Mouse (Mus musculus) erythroid progenitor cell, adult 5-6 weeks (primary cell): ENCODE measurements around the gene Olfr1371. TPM values are rescaled to one million over a fixed set of nuclear protein-coding genes. Genes with fewer than 3 reads are reported as not detected.
A peak's percentile ranks its signal among the peaks of the same experiment; 100 is the strongest.
"Not testable (repeated sequence)": the region's sequence is repeated elsewhere in the genome, so short reads cannot be mapped to it uniquely, and the experiment has no call there.

Experiments
- ATAC-seq: replicated peaks from 2 replicates; pipeline ENCODE4 v1.8.0; 2016; ENCODE audit warnings: moderate number of reproducible peaks, mild to moderate bottlenecking, moderate TSS enrichment, inconsistent platforms; ENCODE audit not compliant: poor library complexity, low FRiP score, severe bottlenecking
- total RNA-seq, 2 experiments: library from RNA; stranded (forward) in 1 of 2; stranded (reverse) in 1 of 2; fragments of 150-400 nt in 1 of 2; fragments of 186-747, 209-891 nt in 1 of 2; gene quantifications; 2 replicates each; pipeline versions ENCODE4 v1.2.3 to v1.2.4; 2015 to 2017; ENCODE audit warnings: low replicate concordance in 2 of 2

Gene Olfr1371
- total RNA-seq, 2 experiments from 2014 or later: not detected

DNA sequence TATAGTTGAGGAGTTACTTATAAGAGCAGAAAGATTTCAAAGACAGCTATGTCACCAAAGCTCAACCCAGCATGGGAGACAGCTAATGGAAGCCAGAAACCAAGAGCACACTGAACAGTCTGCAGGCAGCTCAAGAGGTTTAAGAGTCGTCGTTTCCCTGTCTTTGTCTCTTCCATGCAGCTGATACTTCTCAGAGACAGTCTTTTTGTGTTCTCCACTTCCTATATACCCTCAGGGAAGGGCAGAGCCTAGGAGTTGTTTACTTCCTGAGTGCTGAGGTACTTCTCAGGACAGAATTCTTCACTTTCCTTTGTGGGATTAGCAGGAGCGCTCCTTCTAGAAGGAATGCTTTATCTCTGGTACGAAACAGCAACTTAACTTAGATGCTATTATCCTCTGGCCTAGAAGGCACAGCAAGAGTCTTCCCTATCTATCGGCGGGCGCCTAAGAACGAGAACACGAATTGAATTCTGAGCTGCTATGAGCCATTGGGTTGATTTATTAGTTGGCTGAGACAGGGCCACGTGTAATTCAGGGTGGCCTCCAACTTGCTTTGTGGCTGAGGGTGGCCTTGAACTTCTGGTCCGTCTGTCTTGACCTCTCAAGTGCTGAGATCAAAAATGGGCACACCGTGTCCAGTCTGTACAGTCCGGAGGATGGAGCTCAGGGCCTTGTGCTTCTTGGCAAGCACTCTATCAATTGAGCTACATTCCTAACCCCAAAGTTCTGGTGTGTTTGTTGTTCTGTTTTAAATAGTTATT is 13.9 kb upstream of the Olfr1371 start:
- ATAC-seq: no peak

DNA sequence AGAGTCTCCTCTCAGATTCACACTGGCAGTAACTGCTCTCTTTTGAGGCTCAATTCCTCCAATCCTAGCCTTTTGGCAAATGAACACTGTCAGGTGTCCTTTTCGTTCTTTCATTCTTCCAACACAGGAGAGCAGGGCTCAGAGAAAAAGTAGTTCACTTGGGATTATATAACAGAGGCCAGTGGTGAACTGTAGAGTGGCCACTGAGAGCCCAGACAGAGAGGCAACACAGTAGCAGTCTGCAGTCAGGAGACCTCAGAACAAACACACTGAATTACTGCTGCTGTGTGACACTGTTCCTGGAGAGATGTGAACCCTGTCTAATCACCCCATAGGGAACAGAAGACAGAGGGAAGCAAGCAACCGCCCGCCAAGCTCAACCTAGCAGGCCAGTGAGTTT is 13.3 kb upstream of the Olfr1371 start:
- ATAC-seq: no peak

DNA sequence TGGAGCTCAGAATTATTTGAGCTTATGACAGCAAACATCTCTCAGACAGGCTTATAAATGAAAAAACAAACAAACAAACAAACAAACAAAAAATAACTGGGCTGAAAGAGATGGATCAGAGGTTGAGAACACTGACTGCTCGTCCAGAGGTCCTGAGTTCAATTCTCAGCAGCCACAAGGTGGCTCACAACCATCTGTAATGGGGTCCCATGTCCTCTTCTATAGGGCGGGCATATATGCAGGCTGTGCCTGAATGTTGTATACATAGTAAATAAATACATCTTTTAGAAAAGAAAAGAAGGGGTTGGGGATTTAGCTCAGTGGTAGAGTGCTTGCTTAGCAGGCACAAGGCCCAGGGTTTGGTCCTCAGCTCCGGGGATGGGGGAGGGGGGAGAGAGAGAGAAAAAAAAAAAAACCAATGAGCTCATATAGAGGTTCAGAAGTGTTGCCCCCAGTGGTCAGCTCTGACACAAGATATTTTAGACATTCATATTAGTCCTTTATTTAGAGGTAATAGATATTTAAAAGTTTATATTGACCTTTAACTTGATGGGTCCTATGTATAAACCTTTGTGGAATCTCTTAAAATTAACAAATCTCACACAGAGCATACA is 12.3 kb upstream of the Olfr1371 start:
- no peak for ATAC-seq

DNA sequence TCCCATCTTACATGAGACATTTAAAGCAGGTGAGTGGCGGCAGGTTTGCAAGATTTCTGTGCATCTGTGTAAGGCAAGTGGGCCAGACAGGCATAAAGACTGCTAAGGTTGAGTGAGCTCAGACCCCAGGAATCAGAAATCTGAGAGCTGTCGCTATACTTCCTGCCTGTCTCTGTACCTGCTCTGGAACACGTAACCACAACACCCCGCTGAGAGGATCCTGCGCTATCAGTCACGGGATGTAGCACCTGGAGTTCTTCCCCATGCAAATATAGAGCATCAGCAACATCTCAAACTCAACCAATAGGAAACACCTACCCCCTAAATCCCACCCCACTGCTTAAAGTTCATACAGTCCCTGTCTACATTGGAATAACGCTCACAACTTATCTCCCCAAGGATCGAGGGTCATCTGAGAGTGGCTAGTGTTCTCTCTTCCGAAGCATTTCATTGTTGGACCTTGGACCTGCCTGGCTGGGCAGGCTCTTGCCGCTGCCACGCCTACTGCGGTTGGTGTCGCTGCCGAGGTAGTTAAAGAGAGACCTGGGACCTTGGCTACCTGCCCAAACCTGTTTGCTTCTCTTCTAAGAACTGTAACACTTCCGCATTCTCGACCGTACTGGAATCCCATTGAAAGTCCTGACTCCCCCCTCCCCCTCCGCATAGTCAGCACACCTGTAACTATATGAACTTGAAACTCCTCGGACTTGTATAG is 10.3 kb upstream of the Olfr1371 start:
- 0 out of 2 replicates have a peak, but pooled peaks have one; percentile 13 for ATAC-seq

DNA sequence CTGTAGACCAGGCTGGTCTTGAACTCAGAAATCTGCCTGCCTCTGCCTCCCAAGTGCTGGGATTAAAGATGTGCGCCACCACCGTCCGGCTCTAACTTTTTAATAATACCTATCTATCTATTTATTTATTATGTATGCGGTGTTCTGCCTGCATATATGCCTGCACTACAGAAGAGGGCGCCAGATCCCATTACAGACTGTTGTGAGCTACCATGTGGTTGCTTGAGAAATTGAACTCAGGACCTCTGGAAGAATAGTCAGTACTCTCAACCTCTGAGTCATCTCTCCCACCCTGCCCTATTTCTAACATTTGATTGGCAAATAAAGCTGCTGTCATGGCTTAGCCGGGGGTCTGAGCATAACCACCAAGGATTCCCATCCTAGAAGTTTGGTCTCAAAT is 9.1 kb upstream of the Olfr1371 start:
- ATAC-seq: no peak

DNA sequence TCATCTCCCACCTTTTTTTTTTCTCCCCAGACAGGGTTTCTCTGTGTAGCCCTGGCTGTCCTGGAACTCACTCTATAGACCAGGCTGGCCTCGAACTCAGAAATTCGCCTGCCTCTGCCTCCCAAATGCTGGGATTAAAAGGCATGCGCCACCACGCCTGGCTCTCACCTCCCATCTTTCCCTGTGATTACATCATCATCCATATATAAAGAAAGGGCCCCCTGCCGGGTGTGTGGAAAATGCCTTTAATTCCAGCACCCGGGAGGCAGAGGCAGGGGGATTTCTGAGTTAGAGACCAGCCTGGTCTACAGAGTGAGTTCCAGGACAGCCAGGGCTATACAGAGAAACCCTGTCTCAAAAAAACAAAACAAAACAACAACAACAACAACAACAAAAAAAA is 8.1 kb upstream of the Olfr1371 start:
- ATAC-seq: not testable (repeated sequence)

DNA sequence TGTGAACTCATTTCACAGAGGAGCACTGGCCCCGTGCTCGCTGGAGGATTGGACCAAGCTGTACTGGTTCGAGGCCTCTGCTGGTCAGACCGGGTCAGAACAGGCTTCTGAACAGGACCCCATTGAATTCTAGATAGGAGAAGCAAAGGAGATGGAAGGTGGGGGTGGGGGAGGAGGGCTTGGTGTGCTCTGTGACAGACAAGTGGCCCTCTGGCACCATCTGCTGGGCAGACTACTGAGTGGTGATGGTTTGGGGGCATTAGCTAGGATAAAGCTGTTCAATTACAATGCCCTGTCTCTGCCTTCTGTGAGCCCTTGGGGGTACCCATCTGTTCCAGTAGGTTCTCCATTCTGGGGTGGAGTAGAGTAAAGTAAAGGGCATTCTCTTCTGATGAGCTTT is 6.5 kb upstream of the Olfr1371 start:
- 0 out of 2 replicates have a peak, but pooled peaks have one; percentile 14 for ATAC-seq

DNA sequence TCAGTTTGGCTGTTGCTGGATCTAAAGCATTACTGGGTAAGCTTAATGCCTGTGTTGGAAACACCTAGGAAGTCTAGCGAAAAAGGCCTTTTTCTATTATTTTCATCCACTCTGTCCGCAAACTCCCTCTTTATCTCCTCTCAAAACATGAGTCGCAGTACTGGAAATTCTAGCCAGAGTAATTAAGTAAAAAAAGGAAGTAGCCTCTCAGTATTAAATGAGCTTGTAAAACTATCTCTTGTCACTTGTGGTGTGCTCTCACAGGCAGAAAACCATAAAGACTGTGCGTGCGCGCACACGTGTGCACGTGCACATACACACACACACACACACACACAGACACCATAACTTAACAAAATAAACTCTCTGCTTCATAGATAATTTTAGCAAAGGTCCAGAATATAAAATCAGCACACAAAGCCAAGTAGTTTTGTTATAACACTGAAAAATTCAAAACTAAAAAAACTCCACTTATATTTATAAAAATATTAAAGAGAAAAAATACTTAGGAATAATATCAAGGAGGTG is 17.2 kb downstream of the Olfr1371 start:
- not testable (repeated sequence) for ATAC-seq

DNA sequence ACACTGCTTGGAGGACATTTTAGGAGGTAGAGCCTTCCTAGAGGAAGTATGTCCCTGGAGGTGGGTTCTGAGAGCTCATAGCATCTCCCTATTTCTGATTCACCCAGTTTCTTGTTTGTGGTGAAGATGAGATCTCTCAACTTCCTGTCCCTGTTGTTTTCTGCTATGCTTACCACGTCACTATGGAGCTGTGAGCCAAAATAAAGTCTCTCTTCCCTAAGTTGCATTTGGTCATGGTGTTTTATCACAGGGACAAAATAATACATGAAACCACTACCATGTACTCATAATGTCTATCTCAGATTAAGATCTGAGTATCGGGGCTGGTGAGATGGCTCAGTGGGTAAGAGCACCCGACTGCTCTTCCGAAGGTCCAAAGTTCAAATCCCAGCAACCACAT is 33.1 kb downstream of the Olfr1371 start:
- ATAC-seq: not testable (repeated sequence)

DNA sequence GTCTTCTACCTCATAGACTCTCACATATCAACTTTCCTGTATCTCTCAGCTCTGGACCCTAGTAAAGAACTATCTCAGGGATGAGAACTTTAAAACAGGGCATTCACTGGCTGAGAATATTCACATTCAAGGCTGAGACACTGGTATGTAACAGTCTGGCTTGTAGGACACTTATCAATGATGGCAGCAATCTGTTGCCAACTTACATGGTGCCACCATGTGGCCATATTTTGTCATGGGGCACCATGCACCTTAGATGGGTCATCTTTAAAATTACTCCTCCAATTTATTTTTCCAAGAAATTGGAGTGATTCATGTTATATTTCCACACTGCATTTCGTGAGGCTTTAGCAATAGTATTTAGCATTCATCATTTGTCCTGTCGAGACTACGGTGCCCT is 33.9 kb downstream of the Olfr1371 start:
- ATAC-seq: not testable (repeated sequence)

DNA sequence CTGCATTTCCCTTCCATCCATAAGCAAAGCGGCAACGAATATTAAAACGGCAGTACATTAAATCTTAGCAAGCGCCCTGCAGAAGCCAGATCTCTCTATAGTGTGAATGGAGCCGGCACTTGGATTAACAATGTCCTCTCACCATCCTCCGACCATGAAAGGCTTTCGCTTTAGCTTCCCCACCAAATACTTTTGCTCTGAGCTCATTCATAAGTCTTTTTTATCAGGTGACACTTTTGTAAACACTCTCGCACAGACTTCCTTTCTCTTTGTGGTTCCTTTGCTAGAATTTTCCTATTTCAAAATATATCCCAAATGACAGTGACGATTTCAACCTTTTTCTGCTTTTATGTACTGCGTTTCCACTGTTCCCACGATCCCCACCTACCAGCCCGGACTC is 45.3 kb downstream of the Olfr1371 start:
- no peak for ATAC-seq

DNA sequence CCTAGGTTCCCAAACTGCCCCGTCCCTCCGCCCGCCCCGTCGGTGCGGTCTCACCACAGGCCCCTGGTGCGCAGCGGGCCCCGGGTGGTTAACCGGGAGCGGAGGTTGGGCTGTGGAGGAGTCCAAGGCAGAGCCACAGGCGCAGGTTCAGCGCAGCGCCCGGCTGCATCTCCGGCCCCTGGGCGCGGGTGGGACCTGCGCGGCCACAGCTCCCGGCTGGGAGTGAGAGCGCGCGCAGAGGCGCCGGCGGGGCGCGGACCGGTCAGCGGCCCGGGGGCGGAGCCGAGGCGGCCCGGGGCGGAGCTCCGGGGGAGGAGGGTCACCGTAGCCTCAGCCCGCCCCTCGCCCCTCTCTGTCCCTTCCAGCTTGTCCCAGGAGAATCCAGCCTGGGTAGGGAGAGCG is 45.9 kb downstream of the Olfr1371 start:
- ATAC-seq: not testable (repeated sequence)

DNA sequence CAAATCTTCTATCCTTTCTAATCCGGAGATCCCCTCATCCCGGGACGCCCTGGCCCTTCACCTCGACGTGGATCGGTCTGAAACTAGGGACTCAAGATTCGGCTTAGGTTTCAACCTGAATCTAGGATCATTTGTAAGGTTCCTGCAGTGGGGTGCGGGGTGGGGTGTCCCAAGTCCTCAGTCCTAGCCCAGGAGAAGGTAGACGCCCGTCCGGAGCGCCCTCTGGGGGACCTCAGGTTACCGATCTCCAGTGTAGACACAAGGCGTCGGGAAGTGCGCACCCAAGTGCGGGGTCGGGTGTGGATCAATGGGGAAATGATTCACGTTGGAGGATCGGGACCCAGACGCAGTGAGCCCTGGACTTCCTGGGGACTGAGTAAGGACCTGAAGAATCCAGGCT is 46.7 kb downstream of the Olfr1371 start:
- ATAC-seq: no peak

DNA sequence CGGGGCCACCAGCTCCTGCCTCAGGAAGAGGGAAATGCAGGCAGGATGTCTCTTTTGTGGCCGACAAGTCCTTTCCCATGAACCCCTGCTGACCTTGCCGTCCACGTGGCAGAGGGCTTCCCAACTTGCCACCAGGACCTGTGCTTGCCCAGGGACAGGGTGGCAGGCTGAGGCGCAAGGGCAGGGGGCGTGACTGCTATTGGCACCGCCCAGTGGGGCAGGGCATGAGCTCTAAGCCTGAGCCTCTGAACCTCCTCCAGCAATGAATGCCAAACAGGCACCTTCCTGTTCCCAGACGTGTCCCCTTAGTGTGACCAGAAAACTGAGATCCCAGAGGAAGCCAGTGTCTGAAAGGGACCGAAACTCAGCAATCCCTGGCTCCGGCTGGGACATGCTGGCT is 49.9 kb downstream of the Olfr1371 start:
- no peak for ATAC-seq

Other genes starting within 250 kb of the Olfr1371 start
- gene Cdkn2aipnl, start 246.3 kb downstream of the Olfr1371 start, total RNA-seq (2015; ENCODE audit: low replicate concordance): 39.0 and 45.0 TPM in 2 replicates
- gene Cdkn2aipnl, start 246.3 kb downstream of the Olfr1371 start, total RNA-seq (2017; ENCODE audit: low replicate concordance): 16.0 and 27.9 TPM in 2 replicates
- gene Ube2b, start 213.2 kb downstream of the Olfr1371 start, total RNA-seq (2015; ENCODE audit: low replicate concordance): 73.2 and 89.3 TPM in 2 replicates
- gene Ube2b, start 213.2 kb downstream of the Olfr1371 start, total RNA-seq (2017; ENCODE audit: low replicate concordance): 50.1 and 89.9 TPM in 2 replicates
- 0.42 and 1.1 TPM in 2 replicates for gene Cdkl3, start 209.8 kb downstream of the Olfr1371 start, total RNA-seq (2015; ENCODE audit: low replicate concordance)
- 0.51 TPM in 1 of 2 replicates, not detected in the other for gene Cdkl3, start 209.8 kb downstream of the Olfr1371 start, total RNA-seq (2017; ENCODE audit: low replicate concordance)
- 52.6 and 69.2 TPM in 2 replicates for gene Ppp2ca, start 115.3 kb downstream of the Olfr1371 start, total RNA-seq (2015; ENCODE audit: low replicate concordance)
- gene Ppp2ca, start 115.3 kb downstream of the Olfr1371 start, total RNA-seq (2017; ENCODE audit: low replicate concordance): 68.0 and 82.9 TPM in 2 replicates
- gene Olfr1373, start 68.5 kb downstream of the Olfr1371 start, total RNA-seq (2015; ENCODE audit: low replicate concordance): not detected in 2 replicates
- not detected in 2 replicates for gene Olfr1373, start 68.5 kb downstream of the Olfr1371 start, total RNA-seq (2017; ENCODE audit: low replicate concordance)
- gene Skp1a, start 18.0 kb upstream of the Olfr1371 start, total RNA-seq (2015; ENCODE audit: low replicate concordance): 103 and 116 TPM in 2 replicates
- 69.7 and 95.6 TPM in 2 replicates for gene Skp1a, start 18.0 kb upstream of the Olfr1371 start, total RNA-seq (2017; ENCODE audit: low replicate concordance)
- 16.2 and 22.6 TPM in 2 replicates for gene Tcf7, start 69.0 kb upstream of the Olfr1371 start, total RNA-seq (2015; ENCODE audit: low replicate concordance)
- 1.4 and 3.3 TPM in 2 replicates for gene Tcf7, start 69.0 kb upstream of the Olfr1371 start, total RNA-seq (2017; ENCODE audit: low replicate concordance)
- 36.9 and 45.4 TPM in 2 replicates for gene Vdac1, start 146.9 kb upstream of the Olfr1371 start, total RNA-seq (2015; ENCODE audit: low replicate concordance)
- 40.2 and 42.2 TPM in 2 replicates for gene Vdac1, start 146.9 kb upstream of the Olfr1371 start, total RNA-seq (2017; ENCODE audit: low replicate concordance)
- gene 9530068E07Rik, start 182.4 kb upstream of the Olfr1371 start, total RNA-seq (2015; ENCODE audit: low replicate concordance): 41.1 and 43.6 TPM in 2 replicates
- 9.4 and 23.9 TPM in 2 replicates for gene 9530068E07Rik, start 182.4 kb upstream of the Olfr1371 start, total RNA-seq (2017; ENCODE audit: low replicate concordance)